Mouse (Mus musculus) ES-E14 (cell line): ENCODE measurements at regions not wholly inside any gene's neighbourhood (a gene's known extent, or its start where the extent isn't known, plus 50 kb on each side); places are given as distances from the start of the nearest gene placed in this dataset.

Experiments
- DNase-seq: peaks from one replicate; pipeline ENCODE4 v3.0.0-alpha.2; 2013; ENCODE audit warnings: low read depth, low spot score
- H3K27ac ChIP-seq: 2 replicates; pipeline ENCODE4 v1.5.1; 2012; ENCODE audit warnings: low read depth, mild to moderate bottlenecking, low read length, moderate library complexity, mixed read lengths; ENCODE audit not compliant: poor library complexity, insufficient read depth, severe bottlenecking
- H3K36me3 ChIP-seq: 2 replicates; pipeline ENCODE4 v1.6.1; 2012; ENCODE audit warnings: mild to moderate bottlenecking, low read length, moderate library complexity, mixed read lengths; ENCODE audit not compliant: control insufficient read depth, poor library complexity, insufficient read depth, severe bottlenecking
- H3K4me1 ChIP-seq, 2 experiments: fragments of 150-350 bp in 1 of 2; sonication (generic) in 1 of 2; 2 replicates each; pipeline ENCODE4 v1.6.1; 2012; ENCODE audit warnings: low read length in 2 of 2, mild to moderate bottlenecking in 1 of 2, mixed read lengths in 1 of 2; ENCODE audit not compliant: control insufficient read depth in 2 of 2, insufficient read depth in 2 of 2, poor library complexity in 1 of 2
- H3K4me3 ChIP-seq, 2 experiments: fragments of 150-350 bp in 1 of 2; sonication (generic) in 1 of 2; 2 replicates each; pipeline ENCODE4 v1.5.1; 2012; ENCODE audit warnings: low read length in 2 of 2, low read depth in 1 of 2, mild to moderate bottlenecking in 1 of 2, mixed read lengths in 1 of 2; ENCODE audit not compliant: insufficient read depth in 1 of 2, poor library complexity in 1 of 2, severe bottlenecking in 1 of 2
- H3K9ac ChIP-seq: 2 replicates; pipeline ENCODE4 v1.6.1; 2012; ENCODE audit warnings: low read depth, mild to moderate bottlenecking, low read length, mixed read lengths; ENCODE audit not compliant: poor library complexity, insufficient read depth, severe bottlenecking
- H3K9me3 ChIP-seq: fragments of 150-350 bp; sonication (generic); 2 replicates; pipeline ENCODE4 v1.6.1; 2012; ENCODE audit warnings: low read depth, mild to moderate bottlenecking, low read length; ENCODE audit not compliant: control insufficient read depth, insufficient read depth
- CHD2 ChIP-seq: IDR thresholded peaks from 2 replicates; pipeline ENCODE4 v1.6.1; 2014; ENCODE audit warnings: mild to moderate bottlenecking, low read depth, low read length, inconsistent platforms
- HCFC1 ChIP-seq: IDR thresholded peaks from 2 replicates; pipeline ENCODE4 v1.6.1; 2012; ENCODE audit warnings: low read length, inconsistent platforms, borderline replicate concordance; ENCODE audit not compliant: insufficient read depth
- MAFK ChIP-seq: IDR thresholded peaks from 2 replicates; pipeline ENCODE4 v1.6.1; 2014; ENCODE audit warnings: mild to moderate bottlenecking, low read depth, low read length, inconsistent platforms; ENCODE audit not compliant: insufficient read depth
- ZC3H11A ChIP-seq: IDR thresholded peaks from 2 replicates; pipeline ENCODE4 v1.6.1; 2012; ENCODE audit warnings: low read depth, mild to moderate bottlenecking, inconsistent platforms, low read length, borderline replicate concordance
- ZNF384 ChIP-seq: IDR thresholded peaks from 2 replicates; pipeline ENCODE4 v1.6.1; 2012; ENCODE audit warnings: low read depth, low read length, inconsistent platforms
- in situ Hi-C, 2 experiments: fragments of 600-800 bp; cut with MboI; formaldehyde crosslinking; loops; one replicate each; pipeline ENCODE4 v1.15.1; 2025; ENCODE audit warnings: low sequenced_read_pairs in 2 of 2, inconsistent platforms in 1 of 2; ENCODE audit not compliant: unreplicated experiment in 2 of 2

GRCm38 (mm10) chr7:72768705-72769104, 462.3 kb upstream of the Mctp2 start:
- no peak overlapping the region for H3K4me3 ChIP-seq
- H3K9me3 ChIP-seq: no peaks in the 10 kb centered on the region
- H3K27ac ChIP-seq: no peak overlapping the region
- TF ChIP-seq CHD2 (no peak), ZC3H11A (no peak), ZNF384 (no peak), MAFK (no peak), HCFC1 (no peak)
- no peaks in the 10 kb centered on the region for H3K4me1 ChIP-seq
- in situ Hi-C loops: no loop called here
- H3K9ac ChIP-seq: no peak overlapping the region
- DNase-seq: no peak
- no peaks in the 10 kb centered on the region for H3K36me3 ChIP-seq

GRCm38 (mm10) chr7:72774031-72774770, 467.8 kb upstream of the Mctp2 start:
- in situ Hi-C loops: no loop called here
- H3K4me1 ChIP-seq: 0 out of 4 replicates have a peak, but pooled peaks cover 0 to 2% of the 10 kb centered on the region in 2 experiments
- no peaks in the 10 kb centered on the region for H3K36me3 ChIP-seq
- TF ChIP-seq HCFC1: no peak
- TF ChIP-seq ZC3H11A: no peak
- TF ChIP-seq MAFK: no peak
- TF ChIP-seq ZNF384: no peak
- TF ChIP-seq CHD2: no peak
- H3K4me3 ChIP-seq: no peak overlapping the region
- H3K9me3 ChIP-seq: no peaks in the 10 kb centered on the region
- H3K9ac ChIP-seq: no peak overlapping the region
- H3K27ac ChIP-seq: no peak overlapping the region
- no peak for DNase-seq

- H3K4me3 ChIP-seq: no peak overlapping the region
- H3K9me3 ChIP-seq: no peaks in the 10 kb centered on the region
- no peak overlapping the region for H3K9ac ChIP-seq
- no peak for TF ChIP-seq HCFC1
- no peak for TF ChIP-seq CHD2
- TF ChIP-seq MAFK: no peak
- no peak for TF ChIP-seq ZC3H11A
- TF ChIP-seq ZNF384: no peak
- no peak overlapping the region for H3K27ac ChIP-seq
- in situ Hi-C loops: no loop called here
- no peak for DNase-seq
- H3K4me1 ChIP-seq: 0 out of 4 replicates have a peak, but pooled peaks cover 0 to 2% of the 10 kb centered on the region in 2 experiments
- H3K36me3 ChIP-seq: no peaks in the 10 kb centered on the region
Measured at GRCm38 (mm10) chr7:72774771-72775119, 468.3 kb upstream of the Mctp2 start.

GRCm38 (mm10) chr7:72787306-72787705, 480.9 kb upstream of the Mctp2 start:
- no peaks in the 10 kb centered on the region for H3K4me1 ChIP-seq
- in situ Hi-C loops: no loop called here

GRCm38 (mm10) chr7:72788261-72788660, 481.9 kb upstream of the Mctp2 start:
- DNase-seq: no peak
- Histone ChIP-seq H3K36me3 (no peaks in the 10 kb centered on the region), H3K27ac (no peak overlapping the region), H3K9ac (no peak overlapping the region), H3K4me3 (no peak overlapping the region), H3K4me1 (no peaks in the 10 kb centered on the region), H3K9me3 (no peaks in the 10 kb centered on the region)
- TF ChIP-seq CHD2: no peak
- TF ChIP-seq ZC3H11A: no peak
- no peak for TF ChIP-seq ZNF384
- in situ Hi-C loops: no loop called here

More at GRCm38 (mm10) chr7:72787306-72787705, 480.9 kb upstream of the Mctp2 start:
- H3K4me3 ChIP-seq: no peak overlapping the region
- DNase-seq: no peak
- H3K9ac ChIP-seq: no peak overlapping the region
- TF ChIP-seq HCFC1 (no peak), MAFK (no peak), ZNF384 (no peak), ZC3H11A (no peak), CHD2 (no peak)
- H3K36me3 ChIP-seq: no peaks in the 10 kb centered on the region
- H3K9me3 ChIP-seq: no peaks in the 10 kb centered on the region
- H3K27ac ChIP-seq: no peak overlapping the region
